Mouse (Mus musculus): Measurements from ENCODE around the gene Setd5.

The Setd5 gene

DNA sequence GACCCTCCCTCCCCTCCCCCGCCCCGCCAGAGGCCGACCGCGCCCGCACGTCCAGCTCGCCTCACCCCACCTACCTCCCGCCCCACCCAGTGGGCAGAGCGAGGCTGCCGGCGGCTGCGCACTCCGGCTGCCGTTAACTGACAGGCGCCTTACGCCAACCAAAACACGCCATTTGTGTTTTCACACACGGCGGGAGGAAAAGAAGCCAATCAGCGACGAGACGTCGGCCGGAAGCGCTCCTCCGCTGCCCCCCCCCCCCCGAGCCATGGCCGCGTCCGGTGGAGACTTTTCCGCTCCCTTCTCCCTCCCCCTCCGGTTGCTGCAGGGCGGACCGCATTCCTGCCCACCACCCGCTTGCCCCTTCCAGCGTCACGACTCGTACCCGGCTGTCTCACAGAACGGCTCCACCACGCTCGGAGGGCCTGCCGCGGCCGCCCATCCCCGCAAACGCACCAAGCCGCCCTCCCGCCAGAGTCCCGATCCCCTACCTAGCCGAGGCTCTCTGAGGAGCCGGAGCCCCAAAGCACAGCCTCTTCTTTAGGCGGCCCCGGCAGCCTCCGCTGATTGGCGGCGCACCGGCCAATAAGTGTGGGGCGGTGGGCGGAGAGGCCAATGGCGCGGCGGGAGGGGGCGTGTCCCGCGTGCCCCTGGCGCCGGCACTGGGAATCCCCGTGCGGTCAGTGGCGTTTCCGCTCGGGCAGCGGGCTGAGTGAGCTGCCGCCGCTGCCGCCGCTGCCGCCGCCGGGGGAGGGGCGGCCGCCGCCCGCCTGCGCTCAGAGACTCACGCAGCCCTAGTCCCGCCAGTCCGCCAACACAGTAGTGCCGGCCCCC lies at the start of gene Setd5:
Gene Setd5, plus strand, starts transcription at position 680 of the 831 bp plus-strand sequence.
- ChIA-PET POLR2A (interaction anchor here (0.6 to 6.8 kb wide), 124 partner anchors 8 to 2000 kb away, joined by 3 to 116 read pairs (median 4); partner anchors contain the start of genes Thumpd3 (in 3 of the 4), Prrt3 (in 2 of the 4), Brpf1 (in 1 of the 4) and Il17rc (in 1 of the 4)), CTCF (interaction anchor here in 3 of 4 experiments (0.6 to 1.3 kb wide), 6 partner anchors 38 to 288 kb away, joined by 3 to 5 read pairs (median 3); no protein-coding TSS in a partner anchor)

DNA sequence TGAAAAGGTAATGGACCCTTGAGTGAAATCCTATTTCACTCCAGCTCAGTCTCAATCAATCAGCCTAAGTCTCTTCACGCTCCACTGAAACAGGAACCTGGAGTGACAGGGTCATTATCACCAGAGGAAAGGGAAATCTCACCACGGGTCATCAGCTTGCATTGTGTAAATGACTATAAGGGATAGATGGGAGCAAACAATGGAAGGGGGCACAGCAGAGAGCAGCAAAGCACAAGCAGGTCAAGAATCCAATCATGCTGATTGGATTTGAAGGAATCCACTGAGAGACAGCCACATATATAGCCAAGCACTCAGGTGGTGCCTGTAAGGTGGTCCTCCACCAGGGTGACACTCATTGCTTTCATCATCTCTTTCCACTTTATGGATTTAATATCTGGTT lies 49.7 kb upstream of the Setd5 start:
- CTCF ChIA-PET, result interaction anchor here in 2 of 4 experiments (0.6 to 1.4 kb wide), 2 partner anchors 11 to 21 kb away, joined by 4 to 5 read pairs; no protein-coding TSS in a partner anchor

DNA sequence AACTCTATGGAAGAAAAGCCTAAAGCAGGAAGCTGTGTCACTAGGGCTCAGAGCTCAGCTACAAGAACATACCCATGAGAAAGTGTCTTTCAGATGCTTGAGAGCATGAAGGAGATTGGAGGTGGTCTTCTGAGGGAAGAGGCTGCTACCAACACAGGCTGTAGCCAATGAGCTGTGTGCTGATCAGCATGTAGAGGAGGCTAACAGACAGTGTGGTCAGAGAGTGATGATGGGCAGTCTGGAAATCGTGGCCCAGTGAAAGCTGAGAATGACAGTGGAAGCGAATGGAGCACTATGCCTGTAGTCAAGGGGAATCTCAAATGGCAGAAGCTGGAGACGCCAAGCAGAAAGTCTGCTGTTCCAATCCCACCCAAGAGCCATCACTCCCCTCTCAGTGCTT lies 48.2 kb upstream of the Setd5 start:
- ChIA-PET POLR2A (no interaction called here), CTCF (interaction anchor here in 2 of 4 experiments (0.7 to 1.3 kb wide), 2 partner anchors 9 to 339 kb away, joined by 3 to 5 read pairs; no protein-coding TSS in a partner anchor)

More for the DNA sequence above, 49.7 kb upstream of the Setd5 start:
- POLR2A ChIA-PET, result interaction anchor here in 1 of 4 experiments (1.3 kb wide), 1 partner anchor 14 kb away, joined by 3 read pairs; no protein-coding TSS in a partner anchor

DNA sequence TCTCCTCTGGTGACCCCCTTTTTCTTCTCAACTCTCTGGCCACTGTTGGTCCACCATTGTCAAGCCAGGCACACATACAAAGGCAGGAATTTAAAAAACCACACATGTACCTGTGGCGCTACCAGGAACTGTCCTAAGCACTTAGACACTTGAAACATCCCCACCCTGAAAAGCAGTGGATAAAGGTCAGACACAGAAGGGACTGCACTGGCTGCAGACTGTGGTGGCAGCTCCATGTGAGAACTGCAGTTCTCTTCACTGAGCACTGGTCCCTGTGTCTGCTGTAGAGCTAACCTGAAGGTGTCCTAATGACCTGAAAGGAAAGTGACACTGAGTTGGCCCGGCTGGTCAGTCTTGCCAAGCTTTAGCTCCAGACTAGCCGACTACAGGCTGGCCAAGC lies 46.6 kb upstream of the Setd5 start:
- CTCF ChIA-PET, result interaction anchor here in 1 of 4 experiments (1.2 kb wide), 1 partner anchor 330 kb away, joined by 3 read pairs; no protein-coding TSS in a partner anchor
- POLR2A ChIA-PET, result interaction anchor here in 2 of 4 experiments (0.7 to 3.1 kb wide), 3 partner anchors 15 to 32 kb away, joined by 3 to 18 read pairs (median 3); partner anchors contain the start of gene Thumpd3 (in 1 of the 2)

DNA sequence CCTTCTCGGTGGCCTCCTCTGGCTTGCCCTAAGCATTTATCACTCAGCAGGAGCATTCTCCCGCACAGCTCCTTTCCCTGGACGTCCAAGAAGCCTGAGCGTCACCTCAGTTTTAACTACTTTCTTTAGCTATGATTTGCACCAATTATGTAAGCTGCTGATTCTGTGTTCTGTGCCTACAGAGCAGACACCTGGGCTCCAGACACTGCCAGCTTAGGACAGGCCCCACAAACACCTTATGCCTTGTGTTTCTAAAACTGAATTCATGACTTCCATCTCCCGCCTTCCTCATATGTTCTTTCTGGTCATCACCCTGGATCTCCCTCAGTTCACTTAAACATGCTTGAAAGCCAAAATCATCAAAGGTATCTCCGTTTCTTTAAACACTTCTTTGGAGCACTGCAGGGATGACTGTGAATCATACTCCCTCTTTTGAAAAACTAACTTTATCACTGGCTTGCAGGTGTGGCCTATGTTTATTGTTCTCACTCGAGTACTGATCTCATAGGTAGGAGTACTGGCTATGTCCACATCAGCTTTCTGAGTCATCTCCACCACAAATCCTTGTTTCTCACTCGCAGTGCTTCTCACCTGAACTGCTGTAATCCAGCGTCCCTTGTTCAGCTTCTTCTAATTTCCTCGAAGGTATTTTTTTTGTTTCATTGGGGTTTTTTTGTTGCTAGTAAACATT lies 46.0 kb upstream of the Setd5 start:
- CTCF ChIA-PET, result interaction anchor here in 3 of 4 experiments (1.0 to 1.6 kb wide), 3 partner anchors 331 kb away, joined by 3 to 9 read pairs (median 3); no protein-coding TSS in a partner anchor
- POLR2A ChIA-PET, result interaction anchor here in 2 of 4 experiments (0.7 to 3.1 kb wide), 3 partner anchors 15 to 32 kb away, joined by 3 to 18 read pairs (median 3); partner anchors contain the start of gene Thumpd3 (in 1 of the 2)

DNA sequence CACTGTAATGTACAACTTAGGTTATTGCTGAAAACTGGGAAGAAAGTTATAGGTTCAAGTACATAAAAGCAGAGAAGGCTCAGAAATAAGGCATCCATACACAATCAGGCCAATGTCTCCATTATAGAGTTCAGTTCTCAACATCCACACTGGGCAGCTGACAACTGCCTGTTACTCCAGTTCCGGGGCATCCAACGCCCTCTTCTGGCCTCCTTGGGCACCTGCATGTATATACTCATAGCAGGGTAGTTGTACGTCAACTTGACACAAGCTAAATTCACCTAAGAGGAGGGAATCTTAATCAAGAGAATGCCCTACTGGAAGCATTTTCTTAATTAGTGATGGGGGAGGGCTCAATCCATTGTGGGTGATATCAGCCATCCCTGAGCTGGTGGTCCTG lies 45.0 kb upstream of the Setd5 start:
- POLR2A ChIA-PET, result interaction anchor here in 1 of 4 experiments (1.5 to 3.1 kb wide), 2 partner anchors 14 to 331 kb away, joined by 4 to 18 read pairs; partner anchors contain the start of gene Thumpd3
- CTCF ChIA-PET, result interaction anchor here (0.6 to 1.9 kb wide), 9 partner anchors 8 to 541 kb away, joined by 3 to 10 read pairs (median 3); partner anchors contain the start of gene Setd5 (in 1 of the 4)

DNA sequence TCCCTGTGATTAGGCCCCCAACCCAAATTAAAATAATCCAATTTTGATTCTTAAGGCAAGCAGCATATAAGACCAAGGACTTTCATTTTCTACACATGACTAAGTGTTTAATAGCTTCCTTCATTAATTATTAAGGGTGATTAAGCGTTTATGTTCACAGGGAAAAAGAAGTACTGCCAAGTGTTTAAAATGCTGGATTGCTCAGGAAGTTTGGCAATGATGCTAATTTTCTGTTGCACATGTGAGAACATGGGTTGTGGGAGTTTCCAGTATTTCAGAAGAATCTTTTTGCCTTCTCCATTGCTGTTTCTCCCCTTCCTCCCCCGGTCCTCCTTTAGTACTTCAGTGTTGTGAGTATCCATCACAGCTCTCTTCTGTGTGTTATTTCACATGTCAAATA lies 44.0 kb upstream of the Setd5 start:
- ChIA-PET POLR2A (interaction anchor here in 2 of 4 experiments (0.7 to 3.1 kb wide), 4 partner anchors 13 to 332 kb away, joined by 4 to 18 read pairs (median 5); partner anchors contain the start of gene Thumpd3 (in 1 of the 2)), CTCF (interaction anchor here in 2 of 4 experiments (0.6 to 1.9 kb wide), 2 partner anchors 333 to 412 kb away, joined by 4 to 10 read pairs; no protein-coding TSS in a partner anchor)

DNA sequence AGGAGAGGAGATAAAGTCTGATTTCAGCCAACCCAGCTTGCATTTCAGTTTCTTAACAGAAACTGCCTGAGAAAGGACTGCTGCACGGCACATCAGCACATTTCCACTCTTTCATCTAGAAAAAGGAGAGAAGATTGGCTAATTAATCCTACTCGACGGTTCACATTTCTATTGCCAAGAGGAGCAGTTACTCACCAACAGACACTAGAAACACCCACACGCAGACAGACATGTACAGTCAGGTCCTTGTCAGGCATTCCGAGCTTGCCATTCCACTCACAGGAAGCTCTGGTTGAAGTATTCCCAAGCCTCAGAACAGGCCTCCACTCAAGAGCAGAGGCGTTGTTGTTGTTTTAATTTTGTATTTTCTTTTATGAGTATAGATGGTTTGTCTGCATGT lies 42.7 kb upstream of the Setd5 start:
- ChIA-PET POLR2A (interaction anchor here in 1 of 4 experiments (0.9 to 3.4 kb wide), 3 partner anchors 9 to 12 kb away, joined by 8 to 14 read pairs (median 11); partner anchors contain the start of gene Thumpd3), CTCF (no interaction called here)

DNA sequence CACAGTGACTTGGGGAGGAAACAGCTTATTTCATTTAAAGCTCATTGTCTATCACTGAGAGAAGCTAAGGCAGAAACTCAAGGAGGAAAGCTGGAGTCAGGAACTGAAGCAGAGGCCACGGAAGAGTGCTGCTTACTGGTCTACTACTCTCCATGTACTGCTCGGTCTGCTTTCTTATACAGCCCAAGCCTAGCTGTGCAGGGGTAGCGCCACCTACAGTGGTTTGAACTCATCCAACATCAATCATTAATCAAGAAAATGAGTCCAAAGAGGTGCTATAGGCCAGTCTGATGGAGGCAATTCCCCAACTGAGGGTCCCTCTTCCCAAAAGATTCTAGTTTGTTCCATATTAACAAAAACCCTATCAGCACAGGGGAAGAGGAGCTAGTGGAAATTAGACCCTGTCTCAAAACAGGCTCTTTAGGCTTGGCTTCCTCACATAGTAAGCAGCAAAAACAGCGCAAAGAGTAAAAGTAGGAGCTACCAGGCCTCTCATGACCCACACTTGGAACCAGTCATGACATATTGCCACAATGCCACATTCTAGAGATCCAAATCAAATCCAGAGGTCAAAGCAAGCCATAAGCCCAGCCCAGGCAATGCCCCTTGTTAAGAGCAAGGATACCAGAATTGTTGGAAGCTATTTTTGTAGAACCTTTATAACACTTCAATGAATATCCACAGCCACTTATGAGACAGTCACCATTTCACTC lies 40.5 kb upstream of the Setd5 start:
- POLR2A ChIA-PET, result interaction anchor here in 3 of 4 experiments (1.2 to 5.6 kb wide), 9 partner anchors 10 to 58 kb away, joined by 3 to 54 read pairs (median 11); partner anchors contain the start of genes Setd5 (in 2 of the 3) and Thumpd3 (in 2 of the 3)
- CTCF ChIA-PET, result interaction anchor here in 1 of 4 experiments (0.6 to 1.2 kb wide), 4 partner anchors 9 to 308 kb away, joined by 3 read pairs; partner anchors contain the start of gene Thumpd3

DNA sequence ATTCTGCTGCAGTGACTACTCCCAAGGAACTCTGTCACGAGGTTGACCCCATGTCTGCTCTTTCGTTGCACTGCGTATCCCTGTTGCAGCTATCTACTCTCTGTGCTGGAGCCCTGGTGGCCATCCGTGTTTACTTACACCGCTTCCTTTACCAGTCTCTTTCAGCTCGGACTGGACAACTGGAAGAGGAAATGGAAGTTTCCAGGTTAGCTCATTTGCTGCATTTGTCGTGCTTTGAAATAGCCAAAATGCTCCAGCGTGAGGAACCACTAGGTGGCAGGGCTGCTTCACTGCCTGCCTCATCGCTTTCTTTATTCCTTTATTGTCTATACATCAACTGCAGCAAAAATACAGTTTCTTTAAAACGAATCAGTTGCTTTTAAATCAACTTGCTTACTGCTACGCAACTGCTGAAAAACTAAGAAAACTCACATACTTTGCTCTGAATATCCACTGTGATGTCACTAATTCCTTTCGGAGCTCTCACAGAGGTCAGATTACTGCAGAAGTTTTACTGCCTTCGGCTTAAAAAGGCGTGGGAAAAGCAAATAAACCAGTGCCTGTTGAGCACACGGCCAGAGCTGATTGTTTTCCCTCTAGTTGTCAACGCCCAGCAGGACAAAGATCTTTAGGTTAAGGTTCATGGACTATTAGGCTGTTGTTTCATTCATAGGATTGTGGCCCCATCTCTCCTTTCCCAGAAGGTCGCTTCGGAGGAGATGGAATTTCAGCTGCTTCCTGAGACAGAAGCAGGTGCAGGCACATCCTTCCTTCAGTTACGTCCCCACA lies 39.0 kb upstream of the Setd5 start:
- ChIA-PET CTCF (interaction anchor here (0.6 to 1.7 kb wide), 42 partner anchors 8 to 986 kb away, joined by 3 to 10 read pairs (median 4); partner anchors contain the start of genes Setd5 (in 2 of the 4), Rad18 (in 1 of the 4) and Thumpd3 (in 1 of the 4)), POLR2A (interaction anchor here (0.6 to 5.6 kb wide), 39 partner anchors 8 to 664 kb away, joined by 3 to 54 read pairs (median 4); partner anchors contain the start of genes Thumpd3 (in 3 of the 4), Setd5 (in 2 of the 4), Mtmr14 (in 1 of the 4) and Rad18 (in 1 of the 4))

DNA sequence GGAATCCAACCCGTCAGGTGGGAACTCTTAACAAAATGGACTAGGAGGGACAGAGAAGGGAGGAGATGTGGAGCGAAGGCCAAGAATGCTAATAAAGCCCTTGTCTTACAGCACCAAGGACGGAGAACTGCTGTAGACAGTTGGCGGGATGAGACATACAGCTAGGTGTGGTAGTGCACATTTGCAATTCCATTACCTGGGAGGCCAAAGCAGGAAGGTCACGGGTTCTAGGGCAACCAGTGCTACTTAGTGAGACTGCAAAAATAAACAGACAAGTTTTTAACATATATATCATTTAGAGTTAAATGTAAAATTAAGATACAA lies 38.5 kb upstream of the Setd5 start:
- CTCF ChIA-PET, result interaction anchor here (0.6 to 1.7 kb wide), 25 partner anchors 10 to 547 kb away, joined by 3 to 7 read pairs (median 4); partner anchors contain the start of genes Rad18 (in 1 of the 4) and Setd5 (in 1 of the 4)
- POLR2A ChIA-PET, result interaction anchor here in 3 of 4 experiments (0.6 to 5.6 kb wide), 31 partner anchors 8 to 665 kb away, joined by 3 to 54 read pairs (median 5); partner anchors contain the start of genes Thumpd3 (in 3 of the 3), Setd5 (in 2 of the 3), Mtmr14 (in 1 of the 3) and Rad18 (in 1 of the 3)

DNA sequence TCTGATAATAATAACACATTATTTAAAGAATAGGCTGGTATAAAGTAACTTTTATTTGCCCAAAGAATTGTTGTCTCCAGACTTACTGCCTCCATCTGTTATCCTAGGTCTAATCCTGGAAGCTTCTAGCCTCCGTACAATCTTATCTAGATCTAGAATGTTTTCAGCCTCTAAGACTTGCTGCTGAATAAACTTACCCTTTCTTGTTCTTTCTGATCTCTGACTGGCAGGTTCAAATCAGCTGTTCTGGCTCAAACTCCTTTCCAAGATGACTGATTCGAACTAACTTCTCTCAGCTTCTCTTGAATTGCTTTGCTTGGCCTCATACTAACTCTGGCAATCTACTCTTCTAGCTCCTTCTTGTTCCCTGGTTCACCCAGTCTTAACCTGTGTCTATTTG lies 36.8 kb upstream of the Setd5 start:
- POLR2A ChIA-PET, result interaction anchor here in 2 of 4 experiments (1.8 to 5.6 kb wide), 3 partner anchors 34 to 100 kb away, joined by 4 to 54 read pairs (median 7); partner anchors contain the start of gene Setd5 (in 2 of the 2)
- CTCF ChIA-PET, result no interaction called here

DNA sequence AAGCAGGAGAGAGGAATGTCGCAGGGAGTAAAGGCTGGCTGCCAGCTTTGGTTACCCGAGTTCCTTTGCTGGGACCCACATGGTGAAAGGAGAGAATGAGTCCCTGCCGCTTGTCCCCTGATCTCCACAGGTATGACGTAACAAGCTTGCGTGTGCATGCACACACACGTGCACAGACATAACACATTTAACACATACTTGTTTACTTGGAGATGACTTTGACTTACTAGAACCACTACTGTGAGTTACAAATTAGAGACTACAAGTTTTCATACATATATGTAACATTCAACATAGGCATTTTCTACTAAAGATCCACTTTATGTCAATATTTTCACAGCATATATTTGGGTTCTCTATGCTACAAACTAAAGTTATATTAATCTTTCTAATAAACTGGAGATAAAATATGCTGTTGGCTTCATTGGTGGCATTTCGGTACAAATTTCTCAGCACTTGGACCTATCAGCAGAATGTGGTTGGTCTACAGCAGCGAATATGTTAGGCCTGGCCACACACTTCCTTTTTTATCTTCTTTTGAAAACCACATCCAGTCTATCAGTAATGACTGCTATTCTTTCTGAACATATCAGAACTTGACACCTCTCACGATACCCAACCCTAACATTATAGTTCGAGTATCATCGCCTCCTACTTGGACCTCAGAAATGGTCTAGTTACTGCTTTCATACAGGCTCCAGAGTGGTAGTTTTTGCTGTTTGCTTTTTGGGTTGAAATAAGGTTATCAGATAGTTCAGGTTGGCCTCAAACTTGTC lies 35.8 kb upstream of the Setd5 start:
- CTCF ChIA-PET, result no interaction called here
- POLR2A ChIA-PET, result interaction anchor here in 2 of 4 experiments (1.4 to 5.6 kb wide), 3 partner anchors 14 to 35 kb away, joined by 3 to 54 read pairs (median 7); partner anchors contain the start of gene Setd5 (in 2 of the 2)

DNA sequence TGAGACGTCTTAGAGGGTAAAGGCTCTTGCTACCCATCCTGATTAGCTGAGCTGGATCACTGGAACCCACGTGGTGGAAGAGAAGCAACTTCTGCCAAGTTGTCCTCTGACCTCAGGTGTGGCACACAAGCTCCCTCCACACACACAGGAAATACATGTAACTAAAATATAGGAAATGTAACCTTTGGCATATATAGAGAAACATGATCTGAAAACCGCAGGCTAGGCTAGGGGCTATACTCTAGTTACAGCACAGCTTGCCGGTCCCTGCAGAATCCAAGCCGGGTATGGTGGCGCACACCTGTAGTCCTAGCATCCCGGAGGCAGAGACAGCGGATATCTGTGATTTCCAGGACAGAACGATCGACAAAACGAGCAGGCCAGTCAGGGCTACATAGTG lies 31.6 kb upstream of the Setd5 start:
- ChIA-PET POLR2A (interaction anchor here (0.5 to 6.8 kb wide), 52 partner anchors 7 to 695 kb away, joined by 3 to 80 read pairs (median 4); partner anchors contain the start of genes Setd5 (in 3 of the 4), Brpf1 (in 1 of the 4), Mtmr14 (in 1 of the 4) and Rad18 (in 1 of the 4)), CTCF (interaction anchor here in 3 of 4 experiments (0.8 to 1.2 kb wide), 3 partner anchors 8 to 261 kb away, joined by 3 to 4 read pairs (median 3); no protein-coding TSS in a partner anchor)

Data from embryonic stem cell, embryonic (primary cell).